Mouse (Mus musculus) midbrain, embryonic 12.5 days (tissue): Measurements from ENCODE around the gene Tle1. TPM values are rescaled to one million over a fixed set of nuclear protein-coding genes. Genes with fewer than 3 reads are reported as not detected.

Experiments
- ATAC-seq: fragments of 200-750 bp; cut with Nextera tagmentation; 2 replicates; pipeline ENCODE4 v1.8.0; 2017; ENCODE audit warnings: low read depth, moderate TSS enrichment, moderate library complexity; ENCODE audit not compliant: low FRiP score
- H3K27ac ChIP-seq: fragments of 300-500 bp; sonication (generic); replicated peaks from 2 replicates; pipeline ENCODE4 v1.5.1; 2016; ENCODE audit warnings: mild to moderate bottlenecking
- H3K27me3 ChIP-seq: fragments of 300-500 bp; sonication (generic); 2 replicates; pipeline ENCODE4 v1.6.1; 2016; ENCODE audit warnings: mild to moderate bottlenecking
- H3K36me3 ChIP-seq: fragments of 300-500 bp; sonication (generic); 2 replicates; pipeline ENCODE4 v1.6.1; 2016
- H3K4me1 ChIP-seq: fragments of 300-500 bp; sonication (generic); 2 replicates; pipeline ENCODE4 v1.6.1; 2016
- H3K4me2 ChIP-seq: fragments of 300-500 bp; sonication (generic); replicated peaks from 2 replicates; pipeline ENCODE4 v1.6.1; 2016; ENCODE audit warnings: mild to moderate bottlenecking, moderate library complexity
- H3K4me3 ChIP-seq: fragments of 300-500 bp; sonication (generic); 2 replicates; pipeline ENCODE4 v1.5.1; 2016; ENCODE audit warnings: mild to moderate bottlenecking
- H3K9ac ChIP-seq: fragments of 300-500 bp; sonication (generic); replicated peaks from 2 replicates; pipeline ENCODE4 v1.6.1; 2016; ENCODE audit warnings: mild to moderate bottlenecking, moderate library complexity
- H3K9me3 ChIP-seq: fragments of 300-500 bp; sonication (generic); 2 replicates; pipeline ENCODE4 v1.6.1; 2016; ENCODE audit warnings: mild to moderate bottlenecking
- WGBS: fragments of 180-500 bp; shearing (Covaris S2); methylation state at CpG from one replicate; pipeline ENCODE4 v1.1.7; 2016; 5-methylcytosine and 5-hydroxymethylcytosine counted together
- polyA plus RNA-seq: library from polyadenylated mRNA; unstranded; fragments of >200 nt; fragmentation: Nextera tagmentation; extraction: Ambion mirVana; gene quantifications from 2 replicates; pipeline ENCODE4 v1.2.1, GENCODE M21; 2016

Tle1 gene
- polyA plus RNA-seq, 1 experiment from 2014 or later, result 65.3 TPM

GRCm38 (mm10) chr4:72122837-72123236 is 77.9 kb downstream of the Tle1 start:
- H3K9ac ChIP-seq, result no peak overlapping the region
- peaks cover 83% of the 10 kb centered on the region for H3K36me3 ChIP-seq
- no peaks in the 10 kb centered on the region for H3K9me3 ChIP-seq
- no peak overlapping the region for H3K27ac ChIP-seq
- H3K4me3 ChIP-seq, result no peak overlapping the region
- H3K27me3 ChIP-seq, result no peaks in the 10 kb centered on the region
- WGBS, result 6% methylated on average over 1 of the region's 1 CpGs
- no peak overlapping the region for H3K4me2 ChIP-seq
- ATAC-seq, result no peak
- no peaks in the 10 kb centered on the region for H3K4me1 ChIP-seq

- Histone ChIP-seq H3K9me3 (no peaks in the 10 kb centered on the region), H3K27ac (no peak overlapping the region), H3K27me3 (no peaks in the 10 kb centered on the region), H3K4me1 (no peaks in the 10 kb centered on the region), H3K9ac (no peak overlapping the region), H3K4me2 (no peak overlapping the region), H3K36me3 (peaks cover 81% of the 10 kb centered on the region), H3K4me3 (no peak overlapping the region)
- no peak for ATAC-seq
- 71% methylated on average over 2 of the region's 2 CpGs for WGBS
Measured at GRCm38 (mm10) chr4:72122343-72122742, 78.4 kb downstream of the Tle1 start.

- no peak for ATAC-seq
- no peaks in the 10 kb centered on the region for H3K4me1 ChIP-seq
- no peaks in the 10 kb centered on the region for H3K27me3 ChIP-seq
- no peak overlapping the region for H3K4me2 ChIP-seq
- peaks cover 79% of the 10 kb centered on the region for H3K36me3 ChIP-seq
- H3K9ac ChIP-seq, result no peak overlapping the region
- no peak overlapping the region for H3K4me3 ChIP-seq
- H3K9me3 ChIP-seq, result no peaks in the 10 kb centered on the region
- 93% methylated on average over 6 of the region's 6 CpGs for whole genome bisulfite sequencing
- H3K27ac ChIP-seq, result no peak overlapping the region
Measured at GRCm38 (mm10) chr4:72120050-72120449, 80.7 kb downstream of the Tle1 start.

GRCm38 (mm10) chr4:72105702-72106101 is 95.0 kb downstream of the Tle1 start:
- H3K4me1 ChIP-seq, result no peaks in the 10 kb centered on the region
- no peaks in the 10 kb centered on the region for H3K9me3 ChIP-seq
- no peak overlapping the region for H3K4me2 ChIP-seq
- H3K9ac ChIP-seq, result no peak overlapping the region
- H3K27me3 ChIP-seq, result no peaks in the 10 kb centered on the region
- H3K36me3 ChIP-seq, result peaks cover 8% of the 10 kb centered on the region
- no peak overlapping the region for H3K4me3 ChIP-seq
- peak; percentile 31; the same call in 1 of the 2 replicates for ATAC-seq
- H3K27ac ChIP-seq, result no peak overlapping the region

- Histone ChIP-seq H3K9ac (no peak overlapping the region), H3K27ac (no peak overlapping the region), H3K27me3 (no peaks in the 10 kb centered on the region), H3K36me3 (peaks cover 8% of the 10 kb centered on the region), H3K4me2 (no peak overlapping the region), H3K4me3 (no peak overlapping the region), H3K4me1 (no peaks in the 10 kb centered on the region), H3K9me3 (no peaks in the 10 kb centered on the region)
- ATAC-seq, result no peak
Measured at GRCm38 (mm10) chr4:72104186-72104585, 96.5 kb downstream of the Tle1 start.

GRCm38 (mm10) chr4:72087811-72088210 is 112.9 kb downstream of the Tle1 start:
- Histone ChIP-seq H3K9ac (no peak overlapping the region), H3K27me3 (no peaks in the 10 kb centered on the region), H3K9me3 (no peaks in the 10 kb centered on the region), H3K36me3 (no peaks in the 10 kb centered on the region), H3K4me1 (no peaks in the 10 kb centered on the region), H3K4me3 (no peak overlapping the region), H3K27ac (no peak overlapping the region), H3K4me2 (no peak overlapping the region)
- ATAC-seq, result no peak
- WGBS, result 90% methylated on average over 4 of the region's 4 CpGs

- H3K4me3 ChIP-seq, result no peak overlapping the region
- ATAC-seq, result no peak
- H3K27ac ChIP-seq, result no peak overlapping the region
- no peaks in the 10 kb centered on the region for H3K36me3 ChIP-seq
- H3K4me1 ChIP-seq, result no peaks in the 10 kb centered on the region
- no peak overlapping the region for H3K9ac ChIP-seq
- H3K9me3 ChIP-seq, result no peaks in the 10 kb centered on the region
- 55% methylated on average over 5 of the region's 5 CpGs for WGBS
- H3K4me2 ChIP-seq, result no peak overlapping the region
- H3K27me3 ChIP-seq, result no peaks in the 10 kb centered on the region
Measured at GRCm38 (mm10) chr4:72069111-72069534, 131.6 kb downstream of the Tle1 start.

GRCm38 (mm10) chr4:72067937-72068336 is 132.8 kb downstream of the Tle1 start:
- H3K27ac ChIP-seq, result no peak overlapping the region
- H3K4me2 ChIP-seq, result no peak overlapping the region
- no peaks in the 10 kb centered on the region for H3K4me1 ChIP-seq
- H3K9me3 ChIP-seq, result no peaks in the 10 kb centered on the region
- no peak for ATAC-seq
- WGBS, result 91% methylated on average over 3 of the region's 3 CpGs
- no peaks in the 10 kb centered on the region for H3K27me3 ChIP-seq
- no peak overlapping the region for H3K4me3 ChIP-seq
- no peaks in the 10 kb centered on the region for H3K36me3 ChIP-seq
- H3K9ac ChIP-seq, result no peak overlapping the region
